Mouse (Mus musculus): ENCODE results near the gene Morc1.

DNA sequence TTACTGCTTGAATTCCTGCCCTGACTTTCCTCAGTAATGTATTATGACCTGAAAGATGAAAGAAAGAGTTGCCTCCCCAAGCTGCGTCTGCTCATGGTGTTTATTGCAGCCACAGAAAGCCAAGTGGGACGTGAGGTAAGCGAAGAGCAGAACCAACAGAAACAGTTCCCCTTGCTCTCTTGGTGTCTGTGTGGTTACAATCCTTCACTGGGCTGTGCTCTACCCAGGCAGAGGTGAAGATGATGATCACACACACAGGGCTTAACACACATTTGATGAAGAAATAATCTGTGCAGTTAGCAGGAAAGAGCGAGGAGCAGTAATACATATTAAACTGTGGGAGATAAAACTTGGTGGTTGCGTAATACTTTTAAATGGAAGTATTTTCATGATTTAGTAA is 246.3 kb downstream of the Morc1 start:
- TF ChIP-seq CTCF (IDR thresholded peaks at IDR 0.05; ENCODE audit: borderline replicate concordance, extremely low read depth, insufficient read depth, insufficient read length) (no peak), POLR2A (IDR thresholded peaks at IDR 0.05; ENCODE audit: borderline replicate concordance, extremely low read depth, insufficient read depth, insufficient read length, poor library complexity, severe bottlenecking) (no peak)
